Comparison of ENCODE assay signal across 13 mouse cellular contexts in the genomic region with DNA sequence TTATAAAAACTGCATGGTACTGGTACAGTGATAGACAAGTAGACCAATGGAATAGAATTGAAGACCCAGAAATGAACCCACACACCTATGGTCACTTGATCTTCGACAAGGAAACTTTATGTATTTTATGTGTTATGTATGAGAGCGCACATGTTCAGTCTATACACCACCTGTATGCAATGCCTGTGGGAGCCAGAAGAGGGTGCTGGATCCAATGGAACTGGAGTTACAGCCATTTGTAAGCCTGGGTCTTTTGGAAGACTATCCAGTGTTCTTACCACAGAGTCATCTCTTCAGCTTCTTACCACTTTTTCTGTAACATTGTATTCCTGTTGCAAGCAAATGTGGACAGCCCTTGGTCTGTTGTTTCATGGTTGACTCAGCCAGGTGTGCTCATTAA.
"Had no signal": no experiment of that assay in that cellular context is flagged by ENCODE, and none has a peak within 500 bp of the region (broad histone marks: within the 10 kb centered on the region; RNA-seq: fewer than 3 reads in every experiment).

No protein-coding gene starts in this region.

- H3K4me1 ChIP-seq: kidney, embryonic 15.5 days; limb, embryonic 15.5 days; liver, embryonic 13.5 days; midbrain, embryonic 12.5 days; neural tube, embryonic 13.5 days; stomach, embryonic 15.5 days had no signal

- H3K27me3 ChIP-seq: kidney, embryonic 15.5 days; limb, embryonic 15.5 days; liver, embryonic 13.5 days; midbrain, embryonic 12.5 days; neural tube, embryonic 13.5 days; stomach, embryonic 15.5 days had no signal

- H3K9ac ChIP-seq: kidney, embryonic 15.5 days; limb, embryonic 15.5 days; liver, embryonic 13.5 days; midbrain, embryonic 12.5 days; neural tube, embryonic 13.5 days; stomach, embryonic 15.5 days had no signal

- H3K4me2 ChIP-seq: kidney, embryonic 15.5 days; limb, embryonic 15.5 days; liver, embryonic 13.5 days; midbrain, embryonic 12.5 days; neural tube, embryonic 13.5 days; stomach, embryonic 15.5 days had no signal

- H3K9me3 ChIP-seq: kidney, embryonic 15.5 days; limb, embryonic 15.5 days; liver, embryonic 13.5 days; midbrain, embryonic 12.5 days; neural tube, embryonic 13.5 days; stomach, embryonic 15.5 days had no signal

- DNase-seq: kidney, postnatal 4 days; liver, embryonic 13.5 days; lung, adult 18-20 months; right cerebral cortex, adult 18-20 months; right cerebral cortex, postnatal 25 days; thymus, postnatal 4 days had no signal

- H3K4me3 ChIP-seq: kidney, embryonic 15.5 days; limb, embryonic 15.5 days; liver, embryonic 13.5 days; midbrain, embryonic 12.5 days; neural tube, embryonic 13.5 days; stomach, embryonic 15.5 days had no signal

- ATAC-seq: intestine, postnatal 0 days; midbrain, embryonic 16.5 days had no signal

- H3K27ac ChIP-seq: kidney, embryonic 15.5 days; limb, embryonic 15.5 days; liver, embryonic 13.5 days; midbrain, embryonic 12.5 days; neural tube, embryonic 13.5 days; stomach, embryonic 15.5 days had no signal

- H3K36me3 ChIP-seq: kidney, embryonic 15.5 days; limb, embryonic 15.5 days; liver, embryonic 13.5 days; midbrain, embryonic 12.5 days; neural tube, embryonic 13.5 days; stomach, embryonic 15.5 days had no signal
